Mouse (Mus musculus) gastrocnemius, adult 2 months (tissue): ENCODE data around the gene Tmed6. TPM values are rescaled to one million over a fixed set of nuclear protein-coding genes. Genes with fewer than 3 reads are reported as not detected.

ENCODE experiments used
- DNase-seq: peaks from one replicate; pipeline ENCODE4 v3.0.0; 2022
- H3K27ac ChIP-seq: fragments of 200-600 bp; 2 replicates; pipeline ENCODE4 v1.8.1; 2022; ENCODE audit warnings: mild to moderate bottlenecking
- H3K4me3 ChIP-seq: fragments of 200-600 bp; 2 replicates; pipeline ENCODE4 v1.8.1; 2022; ENCODE audit warnings: mild to moderate bottlenecking, moderate library complexity
- CTCF ChIP-seq: fragments of 200-600 bp; IDR thresholded peaks from 2 replicates; pipeline ENCODE4 v1.8.1; 2022; ENCODE audit warnings: antibody characterized with exemption, mild to moderate bottlenecking, moderate library complexity
- intact Hi-C: fragments of 180-260 bp; cut with DNase I; formaldehyde crosslinking; loops from one replicate; pipeline ENCODE4 v1.15.1; 2025
- microRNA-seq: library from miRNA; unstranded; fragments of <30 nt; microRNA quantifications from one replicate; pipeline ENCODE4 v1.2.0, GENCODE M21; 2021
- total RNA-seq, 2 experiments: library from RNA; stranded (reverse); gene quantifications; 2 replicates each; pipeline ENCODE4 v1.2.3; 2021

Tmed6 gene
- total RNA-seq, 2 experiments from 2014 or later, result not detected

- Histone ChIP-seq H3K27ac (peak within 1 kb of the TSS; percentile 92), H3K4me3 (peak within 1 kb of the TSS; percentile 91)
- intact Hi-C loops, result loop anchor here (1.0 kb wide), 2 partner anchors 15 to 25 kb away; partner anchors contain the start of genes Cog8 and Nip7
- peak; percentile 98 for DNase-seq
- TF ChIP-seq CTCF, result peak; percentile 97
These were observed 34.5 kb downstream of the Tmed6 start, which contains the start of gene Vps4a for GRCm38 (mm10) chr8:107030650-107031576. Vps4a (plus strand) TSS chr8:107031222.

- no peak for DNase-seq
- Histone ChIP-seq H3K27ac (0 out of 2 replicates have a peak overlapping the region, but pooled peaks have one; percentile 92), H3K4me3 (no peak overlapping the region)
- no peak for TF ChIP-seq CTCF
- intact Hi-C loops, result no loop called here
These were observed 35.4 kb downstream of the Tmed6 start for GRCm38 (mm10) chr8:107030058-107030457.

GRCm38 (mm10) chr8:107029310-107029709 is 36.1 kb downstream of the Tmed6 start:
- no peak overlapping the region for H3K4me3 ChIP-seq
- TF ChIP-seq CTCF, result no peak
- H3K27ac ChIP-seq, result no peak overlapping the region
- intact Hi-C loops, result no loop called here
- DNase-seq, result no peak

- Histone ChIP-seq H3K27ac (no peak overlapping the region), H3K4me3 (no peak overlapping the region)
- no peak for TF ChIP-seq CTCF
- intact Hi-C loops, result no loop called here
- no peak for DNase-seq
These were observed 42.0 kb downstream of the Tmed6 start for GRCm38 (mm10) chr8:107023479-107023878.

- DNase-seq, result no peak
- intact Hi-C loops, result no loop called here
- TF ChIP-seq CTCF, result no peak
- H3K4me3 ChIP-seq, result no peak overlapping the region
- H3K27ac ChIP-seq, result no peak overlapping the region
These were observed 50.5 kb downstream of the Tmed6 start for GRCm38 (mm10) chr8:107014915-107015314.

- H3K27ac ChIP-seq, result no peak overlapping the region
- DNase-seq, result no peak
- intact Hi-C loops, result no loop called here
- TF ChIP-seq CTCF, result no peak
- H3K4me3 ChIP-seq, result no peak overlapping the region
These were observed 52.8 kb downstream of the Tmed6 start for GRCm38 (mm10) chr8:107012666-107013065.

Small RNAs within 50 kb of the gene (microRNA-seq; reads per million reads assigned to microRNA genes)
- gene Mir7075, result 2.9 reads per million

Other genes starting within 250 kb of the Tmed6 start
- gene Has3, start 195.4 kb downstream of the Tmed6 start, total RNA-seq, result under 1 TPM; 0.56 to 0.59 TPM
- 10 to 100 TPM; 20.1 to 24.0 TPM for gene Utp4, start 172.0 kb downstream of the Tmed6 start, total RNA-seq
- 1 to 10 TPM; 3.5 to 5.1 TPM for gene Sntb2, start 129.9 kb downstream of the Tmed6 start, total RNA-seq
- 10 to 100 TPM; 65.2 to 67.8 TPM for gene Vps4a, start 34.4 kb downstream of the Tmed6 start, total RNA-seq
- gene Pdf, start 17.0 kb downstream of the Tmed6 start, total RNA-seq, result 10 to 100 TPM; 38.6 to 44.0 TPM
- 10 to 100 TPM; 18.7 to 20.3 TPM for gene Cog8, start 9.0 kb downstream of the Tmed6 start, total RNA-seq
- 10 to 100 TPM; 19.3 to 20.7 TPM for gene Nip7, start 8.8 kb downstream of the Tmed6 start, total RNA-seq
- 10 to 100 TPM; 14.7 to 15.1 TPM for gene Terf2, start 30.9 kb upstream of the Tmed6 start, total RNA-seq
- 10 to 100 TPM; 33.2 to 36.3 TPM for gene Cyb5b, start 85.0 kb upstream of the Tmed6 start, total RNA-seq
- gene Nfat5, start 227.8 kb upstream of the Tmed6 start, total RNA-seq, result 10 to 100 TPM; 15.1 to 21.8 TPM